Mouse (Mus musculus): ENCODE results near the gene Chst10.

GRCm38 (mm10) chr1:38902571-38902970, 4.6 kb upstream of the Chst10 start:
- TF ChIP-seq CTCF (conservative IDR thresholded peaks at IDR 0.05; ENCODE audit: insufficient read depth, insufficient read length, low read depth, low read length) (no peak), POLR2A (IDR thresholded peaks at IDR 0.05; ENCODE audit: low read depth, low read length) (no peak)
